Mouse (Mus musculus): Measurements from ENCODE around the gene Negr1. TPM values are rescaled to one million over a fixed set of nuclear protein-coding genes. Genes with fewer than 3 reads are reported as not detected.
"Not testable (repeated sequence)": the region's sequence is repeated elsewhere in the genome, so short reads cannot be mapped to it uniquely, and the experiment has no call there.

Gene Negr1
- polyA plus RNA-seq, 1 experiment from 2014 or later = 8.8 TPM

DNA sequence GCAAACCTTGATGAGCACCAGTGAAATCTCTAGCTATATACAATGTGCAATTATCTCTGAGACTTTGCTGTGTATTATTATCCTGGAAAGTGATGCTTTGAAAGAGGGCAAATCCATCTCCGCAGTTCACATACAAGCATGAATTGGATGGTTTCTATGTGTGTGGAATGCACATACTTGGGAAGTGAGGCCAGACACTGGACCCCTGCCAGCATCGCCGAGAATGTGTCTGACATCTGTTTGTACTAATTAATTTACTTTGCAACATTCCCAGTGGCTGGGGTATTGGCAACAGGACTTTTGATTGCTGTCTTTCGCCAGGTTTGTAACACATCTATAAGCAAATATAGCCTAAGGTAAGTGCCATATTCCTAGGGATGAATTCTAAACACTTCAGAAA, 420.5 kb downstream of the Negr1 start:
- Histone ChIP-seq H3K4me1 (0 out of 2 replicates have a peak, but pooled peaks cover 3% of the 10 kb centered on the region), H3K27ac (no peak overlapping the region), H3K36me3 (no peaks in the 10 kb centered on the region), H3K4me2 (replicated peaks) (no peak overlapping the region), H3K27me3 (replicated peaks) (no peaks in the 10 kb centered on the region), H3K9me3 (no peaks in the 10 kb centered on the region), H3K4me3 (no peak overlapping the region), H3K9ac (no peak overlapping the region)
- WGBS = 49% methylated on average over 4 of the region's 4 CpGs
- ATAC-seq (ENCODE audit: low FRiP score, low read depth) = no peak

DNA sequence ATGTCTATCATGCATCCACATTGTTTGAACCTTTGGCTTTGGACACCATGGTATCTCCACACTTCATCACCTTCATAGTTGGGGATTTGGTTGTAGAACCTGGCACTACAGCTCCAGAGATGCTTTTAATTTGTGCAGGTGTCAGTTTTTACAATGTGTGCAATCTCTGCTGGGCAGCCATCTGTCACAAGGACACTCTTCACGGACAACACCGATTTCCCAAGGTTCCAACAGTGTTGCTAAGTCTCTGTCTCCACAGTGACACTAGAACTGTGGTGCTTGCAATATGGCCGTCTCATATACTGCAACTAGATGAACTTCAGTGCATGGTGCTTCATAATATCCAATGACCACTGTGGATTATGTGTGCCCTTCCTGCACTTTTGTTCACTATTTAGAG, 425.5 kb downstream of the Negr1 start:
- Histone ChIP-seq H3K4me1 (0 out of 2 replicates have a peak, but pooled peaks cover 1% of the 10 kb centered on the region), H3K4me2 (replicated peaks) (no peak overlapping the region), H3K36me3 (no peaks in the 10 kb centered on the region), H3K27ac (no peak overlapping the region), H3K9ac (no peak overlapping the region), H3K27me3 (replicated peaks) (no peaks in the 10 kb centered on the region), H3K4me3 (no peak overlapping the region), H3K9me3 (no peaks in the 10 kb centered on the region)
- no peak for ATAC-seq (ENCODE audit: low FRiP score, low read depth)
- 94% methylated on average over 3 of the region's 3 CpGs for WGBS

DNA sequence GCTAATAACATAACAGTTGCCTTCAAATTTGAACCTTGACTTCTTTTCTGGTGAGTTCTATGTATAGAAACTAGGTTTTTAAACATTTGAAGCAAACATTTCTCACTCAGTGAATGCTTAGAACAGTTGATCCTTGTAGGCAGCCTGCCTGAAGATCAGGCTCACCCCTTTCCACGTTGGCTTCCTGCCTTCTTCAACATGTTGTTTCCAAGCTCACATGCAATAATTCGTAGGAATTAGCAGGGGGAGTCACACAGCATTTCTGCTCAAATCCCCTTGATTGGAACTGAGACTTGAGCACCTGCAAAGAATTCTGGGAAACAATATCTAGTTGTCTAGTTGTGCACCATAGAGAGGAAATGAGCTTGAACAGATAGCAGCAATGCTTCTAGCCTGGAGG, 430.6 kb downstream of the Negr1 start:
- no peak overlapping the region for H3K9ac ChIP-seq
- H3K4me3 ChIP-seq = no peak overlapping the region
- H3K36me3 ChIP-seq = no peaks in the 10 kb centered on the region
- WGBS = 79% methylated on average over 2 of the region's 2 CpGs
- H3K9me3 ChIP-seq = no peaks in the 10 kb centered on the region
- H3K27ac ChIP-seq = no peak overlapping the region
- H3K4me2 ChIP-seq (replicated peaks) = no peak overlapping the region
- no peaks in the 10 kb centered on the region for H3K4me1 ChIP-seq
- H3K27me3 ChIP-seq (replicated peaks) = no peaks in the 10 kb centered on the region
- no peak for ATAC-seq (ENCODE audit: low FRiP score, low read depth)

DNA sequence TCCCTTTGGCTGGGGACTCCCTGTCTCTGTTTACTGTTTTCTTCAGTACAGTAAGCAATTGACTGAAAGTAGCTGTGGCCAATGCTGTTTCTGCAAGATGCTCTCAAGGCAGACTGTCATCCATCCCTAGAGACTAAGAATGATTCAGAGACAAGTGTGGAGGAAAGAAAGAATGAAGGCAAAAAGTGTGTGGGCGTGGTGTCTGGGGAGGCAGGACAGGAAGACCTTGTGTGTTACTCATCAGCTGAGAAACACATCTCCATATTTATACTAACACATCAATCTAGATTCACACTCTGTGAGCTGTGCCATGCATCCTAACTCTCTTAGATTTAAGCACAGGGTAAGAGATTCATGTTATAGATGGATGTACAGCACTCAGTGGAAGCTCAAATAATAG, 431.2 kb downstream of the Negr1 start:
- no peak overlapping the region for H3K4me2 ChIP-seq (replicated peaks)
- H3K9me3 ChIP-seq = no peaks in the 10 kb centered on the region
- no peaks in the 10 kb centered on the region for H3K36me3 ChIP-seq
- H3K27ac ChIP-seq = no peak overlapping the region
- WGBS = 65% methylated on average over 1 of the region's 1 CpGs
- no peak for ATAC-seq (ENCODE audit: low FRiP score, low read depth)
- no peak overlapping the region for H3K4me3 ChIP-seq
- H3K27me3 ChIP-seq (replicated peaks) = no peaks in the 10 kb centered on the region
- no peak overlapping the region for H3K9ac ChIP-seq
- no peaks in the 10 kb centered on the region for H3K4me1 ChIP-seq

DNA sequence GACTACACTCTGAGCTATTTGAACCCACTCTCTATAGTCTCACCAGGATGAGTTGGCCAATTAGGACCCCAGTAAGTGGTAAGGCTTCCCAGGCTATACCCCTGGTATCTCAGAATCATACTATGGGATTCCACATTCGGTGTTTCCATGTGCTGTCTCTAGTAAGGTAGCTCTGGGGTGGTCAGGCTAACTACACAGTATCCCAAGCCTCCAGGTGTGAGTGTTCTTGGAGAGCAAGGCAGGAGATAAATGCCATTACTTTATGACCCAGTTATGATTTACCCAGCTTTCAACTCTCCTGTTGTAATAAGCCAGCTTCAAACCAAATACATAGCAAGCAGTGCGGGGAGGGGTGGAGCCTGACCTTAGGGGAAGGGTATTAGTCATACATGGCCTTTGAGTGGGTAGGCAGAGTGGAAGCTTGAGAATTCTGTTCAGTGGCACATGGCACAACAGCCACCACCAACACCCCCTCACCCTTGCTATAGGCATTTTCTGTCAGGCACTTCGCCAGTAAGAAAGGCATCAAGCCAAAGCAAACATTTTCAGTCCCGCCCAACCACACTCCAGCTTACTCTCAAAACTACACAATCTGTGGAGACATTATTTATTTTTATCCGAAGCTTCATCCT, 437.7 kb downstream of the Negr1 start:
- Histone ChIP-seq H3K4me3 (no peak overlapping the region), H3K36me3 (no peaks in the 10 kb centered on the region), H3K9me3 (no peaks in the 10 kb centered on the region), H3K4me2 (replicated peaks) (no peak overlapping the region), H3K9ac (no peak overlapping the region), H3K4me1 (no peaks in the 10 kb centered on the region), H3K27me3 (replicated peaks) (no peaks in the 10 kb centered on the region), H3K27ac (no peak overlapping the region)
- WGBS = 81% methylated on average over 5 of the region's 5 CpGs
- no peak for ATAC-seq (ENCODE audit: low FRiP score, low read depth)

DNA sequence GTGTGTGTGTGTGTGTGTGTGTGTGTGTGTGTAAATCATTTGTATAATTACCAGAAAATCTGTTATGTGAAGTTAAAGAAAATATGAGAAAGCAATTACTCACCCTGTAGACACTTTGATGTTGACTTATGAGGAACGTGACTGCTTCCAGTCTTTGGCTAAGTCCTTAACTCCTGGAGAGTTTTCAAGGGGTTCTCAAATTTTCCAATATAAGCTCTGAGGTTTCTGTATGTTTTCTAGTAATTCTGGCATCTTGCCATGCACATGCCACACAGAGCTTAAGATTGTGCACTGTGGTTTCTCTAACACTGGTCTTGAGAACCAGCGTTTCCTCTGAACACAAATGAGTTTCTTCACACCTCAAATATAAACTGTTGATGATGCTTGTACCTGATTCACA, 460.0 kb downstream of the Negr1 start:
- H3K4me1 ChIP-seq = no peaks in the 10 kb centered on the region
- H3K4me2 ChIP-seq (replicated peaks) = no peak overlapping the region
- H3K4me3 ChIP-seq = no peak overlapping the region
- H3K27me3 ChIP-seq (replicated peaks) = no peaks in the 10 kb centered on the region
- no peak for ATAC-seq (ENCODE audit: low FRiP score, low read depth)
- H3K9me3 ChIP-seq = no peaks in the 10 kb centered on the region
- H3K36me3 ChIP-seq = no peaks in the 10 kb centered on the region
- H3K9ac ChIP-seq = no peak overlapping the region
- H3K27ac ChIP-seq = no peak overlapping the region
- WGBS = 87% methylated on average over 2 of the region's 2 CpGs

DNA sequence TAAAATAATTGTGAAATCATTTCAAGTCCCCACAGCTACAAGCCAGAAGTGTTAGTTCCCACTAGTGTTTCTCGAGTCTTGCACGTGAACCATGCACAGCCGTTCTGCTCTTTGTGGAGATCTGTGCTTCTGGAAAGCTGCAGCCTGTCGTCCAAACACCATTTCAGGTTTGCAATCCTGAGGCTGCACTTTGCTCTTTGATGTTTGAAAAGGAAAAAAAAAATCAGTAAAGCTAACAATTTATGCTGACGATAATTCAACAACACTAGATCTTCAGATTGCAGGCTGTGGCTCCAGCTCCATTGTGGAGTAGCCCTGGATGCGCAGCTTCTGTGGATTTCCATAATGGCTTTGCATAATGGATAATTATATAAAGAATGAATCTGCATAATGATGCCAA, 463.0 kb downstream of the Negr1 start:
- Histone ChIP-seq H3K27me3 (replicated peaks) (no peaks in the 10 kb centered on the region), H3K4me2 (replicated peaks) (no peak overlapping the region)

DNA sequence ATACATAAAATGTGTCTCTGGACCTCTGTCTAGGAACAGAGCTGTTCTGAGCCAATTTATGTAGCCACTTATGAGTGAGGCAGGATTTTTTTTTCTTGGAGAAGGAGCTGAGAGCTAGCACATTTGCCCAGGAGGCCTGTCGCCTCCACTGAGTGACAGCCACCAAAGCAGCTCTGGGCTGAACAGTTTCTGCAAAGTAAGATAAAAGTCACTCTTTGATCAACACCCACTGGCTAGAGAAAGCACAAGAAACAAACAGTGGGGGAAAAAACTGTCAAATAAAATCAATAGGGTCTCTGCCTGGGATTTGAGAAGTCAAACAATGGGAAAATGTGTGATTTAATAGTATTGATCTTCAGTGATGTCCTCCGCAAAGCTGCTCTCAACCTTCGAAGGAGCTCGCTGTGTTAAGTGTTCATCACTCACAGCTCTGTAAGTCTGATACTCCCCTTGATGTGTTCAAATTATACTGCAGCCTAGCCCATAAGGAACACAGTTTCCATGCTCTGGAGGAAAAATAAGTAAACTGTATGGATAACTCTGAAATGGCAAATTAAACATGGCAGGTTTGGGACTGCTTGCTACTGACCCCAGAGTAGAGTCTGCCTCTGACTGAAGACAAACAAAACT, 470.0 kb downstream of the Negr1 start:
- no peak for ATAC-seq (ENCODE audit: low FRiP score, low read depth)

More for the DNA sequence above, 463.0 kb downstream of the Negr1 start:
- Histone ChIP-seq H3K36me3 (no peaks in the 10 kb centered on the region), H3K4me3 (no peak overlapping the region), H3K27ac (no peak overlapping the region), H3K9me3 (no peaks in the 10 kb centered on the region), H3K9ac (no peak overlapping the region), H3K4me1 (no peaks in the 10 kb centered on the region)
- no peak for ATAC-seq (ENCODE audit: low FRiP score, low read depth)
- WGBS = 83% methylated on average over 6 of the region's 6 CpGs

DNA sequence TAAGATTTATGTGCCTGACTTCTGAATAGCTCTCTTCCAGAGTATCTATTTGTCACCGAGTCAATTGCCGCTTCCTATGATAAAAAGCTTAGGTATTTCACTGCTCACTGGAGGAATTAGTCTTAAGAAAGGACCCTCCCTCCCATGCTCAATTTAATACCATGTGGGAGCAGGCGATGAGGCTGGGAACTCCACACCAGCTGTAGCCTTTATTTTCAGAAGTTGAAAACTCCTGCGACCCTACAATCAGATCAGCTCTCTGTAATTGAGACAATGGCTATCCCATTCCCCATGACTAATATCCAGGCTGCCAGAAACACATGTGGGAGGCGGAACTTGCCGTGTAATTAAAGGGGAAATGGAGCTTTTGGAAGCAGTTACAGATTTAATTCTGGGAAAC, 474.4 kb downstream of the Negr1 start:
- H3K27me3 ChIP-seq (replicated peaks) = no peaks in the 10 kb centered on the region
- 45% methylated on average over 6 of the region's 6 CpGs for WGBS
- no peaks in the 10 kb centered on the region for H3K36me3 ChIP-seq
- no peak overlapping the region for H3K4me2 ChIP-seq (replicated peaks)
- H3K27ac ChIP-seq = no peak overlapping the region
- H3K9me3 ChIP-seq = no peaks in the 10 kb centered on the region
- ATAC-seq (ENCODE audit: low FRiP score, low read depth) = peak; percentile 49; the same call in 1 of the 2 replicates
- H3K4me1 ChIP-seq = no peaks in the 10 kb centered on the region
- H3K4me3 ChIP-seq = no peak overlapping the region
- no peak overlapping the region for H3K9ac ChIP-seq

More for the DNA sequence above, 470.0 kb downstream of the Negr1 start:
- 77% methylated on average over 4 of the region's 4 CpGs for WGBS
- no peak overlapping the region for H3K27ac ChIP-seq
- no peak overlapping the region for H3K4me2 ChIP-seq (replicated peaks)
- no peaks in the 10 kb centered on the region for H3K9me3 ChIP-seq
- H3K9ac ChIP-seq = no peak overlapping the region
- H3K36me3 ChIP-seq = no peaks in the 10 kb centered on the region
- H3K4me3 ChIP-seq = no peak overlapping the region
- no peaks in the 10 kb centered on the region for H3K27me3 ChIP-seq (replicated peaks)
- H3K4me1 ChIP-seq = no peaks in the 10 kb centered on the region

DNA sequence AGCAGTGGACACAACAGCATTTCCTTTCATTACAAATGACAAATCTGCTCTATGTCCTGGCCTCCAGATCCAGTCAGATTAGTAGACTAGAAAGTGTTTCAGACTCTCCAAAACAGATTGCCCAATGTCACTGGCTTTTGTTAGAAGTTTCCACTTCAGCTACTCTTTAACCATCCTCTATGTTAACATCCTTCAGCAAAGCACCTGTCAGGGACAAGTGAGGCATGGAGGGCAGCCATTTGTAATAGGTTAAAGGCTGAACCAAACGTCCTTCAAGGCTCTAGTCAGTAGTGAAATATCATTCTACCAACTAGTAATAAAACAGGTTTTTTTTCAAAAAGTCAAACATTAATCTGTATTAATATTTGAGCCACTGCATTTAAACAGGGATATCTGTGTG, 475.0 kb downstream of the Negr1 start:
- no peak for ATAC-seq (ENCODE audit: low FRiP score, low read depth)
- H3K4me1 ChIP-seq = no peaks in the 10 kb centered on the region
- H3K4me2 ChIP-seq (replicated peaks) = no peak overlapping the region
- no peak overlapping the region for H3K4me3 ChIP-seq
- H3K27ac ChIP-seq = no peak overlapping the region
- H3K9ac ChIP-seq = no peak overlapping the region
- H3K27me3 ChIP-seq (replicated peaks) = no peaks in the 10 kb centered on the region
- WGBS = 59% methylated on average over 1 of the region's 1 CpGs
- H3K36me3 ChIP-seq = no peaks in the 10 kb centered on the region
- H3K9me3 ChIP-seq = no peaks in the 10 kb centered on the region

DNA sequence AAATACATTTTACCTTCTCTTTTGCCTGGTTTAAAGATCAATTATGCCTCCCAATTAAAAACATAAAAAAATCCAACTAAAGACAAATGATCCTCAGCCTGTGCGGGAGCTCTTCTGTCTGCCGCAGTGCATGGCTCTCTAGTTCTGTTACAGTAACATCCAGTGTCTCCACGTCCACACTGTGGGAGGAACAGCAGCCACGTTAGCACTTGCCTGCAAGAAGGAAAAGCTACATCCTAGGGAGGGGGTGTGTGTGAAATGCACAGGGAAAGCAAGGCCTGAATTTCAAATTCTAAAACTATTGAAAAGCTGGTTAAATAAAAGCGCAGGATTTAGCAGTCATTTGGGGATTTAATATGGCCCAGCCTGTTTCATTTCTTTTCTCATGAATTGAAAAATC, 479.0 kb downstream of the Negr1 start:
- Histone ChIP-seq H3K27me3 (replicated peaks) (no peaks in the 10 kb centered on the region), H3K36me3 (no peaks in the 10 kb centered on the region), H3K27ac (no peak overlapping the region), H3K4me2 (replicated peaks) (no peak overlapping the region), H3K4me3 (no peak overlapping the region), H3K9me3 (no peaks in the 10 kb centered on the region), H3K9ac (no peak overlapping the region), H3K4me1 (no peaks in the 10 kb centered on the region)
- WGBS = 63% methylated on average over 5 of the region's 5 CpGs
- ATAC-seq (ENCODE audit: low FRiP score, low read depth) = no peak

DNA sequence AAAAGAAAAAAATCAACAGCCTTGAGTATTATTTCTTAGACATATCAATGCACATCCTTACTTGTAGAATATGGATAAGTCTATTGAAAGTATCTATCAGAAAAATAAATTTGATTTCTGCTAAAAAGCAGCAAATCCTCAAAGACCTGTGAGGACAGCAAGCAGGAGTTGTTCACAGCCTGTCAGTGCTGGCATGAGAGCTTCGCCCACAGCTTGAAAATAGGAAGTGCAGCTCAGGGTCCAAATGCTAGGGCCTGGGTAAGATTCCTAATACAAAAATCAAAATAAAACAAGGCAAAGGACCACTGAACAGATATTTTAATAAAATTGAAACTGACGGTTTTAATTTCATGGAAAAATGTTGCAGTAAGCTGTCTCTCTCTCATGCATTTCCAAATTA, 483.0 kb downstream of the Negr1 start:
- Histone ChIP-seq H3K4me2 (replicated peaks) (no peak overlapping the region), H3K27ac (no peak overlapping the region), H3K9me3 (no peaks in the 10 kb centered on the region), H3K4me3 (no peak overlapping the region), H3K9ac (no peak overlapping the region), H3K4me1 (no peaks in the 10 kb centered on the region), H3K27me3 (replicated peaks) (no peaks in the 10 kb centered on the region), H3K36me3 (no peaks in the 10 kb centered on the region)
- 87% methylated on average over 2 of the region's 2 CpGs for WGBS
- ATAC-seq (ENCODE audit: low FRiP score, low read depth) = no peak

DNA sequence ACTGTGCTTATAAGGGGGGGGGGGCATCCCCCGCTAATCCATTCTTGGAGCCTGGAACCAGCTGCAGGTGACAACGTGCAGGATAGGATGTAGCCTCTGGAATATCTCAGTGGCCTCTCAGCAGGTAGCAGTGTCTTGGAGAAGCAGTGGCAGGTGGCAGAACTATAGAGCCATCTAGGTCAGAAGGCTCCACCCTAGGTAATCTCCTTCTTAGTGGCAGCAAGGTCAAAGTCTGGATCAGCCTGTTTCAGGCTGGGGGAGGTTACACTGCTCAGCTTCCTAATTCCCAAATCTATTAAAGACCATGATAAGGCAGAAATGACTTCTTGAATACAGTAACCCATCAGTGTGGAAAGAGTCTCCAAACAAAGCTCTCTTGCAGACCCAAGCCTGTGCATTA, 502.8 kb downstream of the Negr1 start:
- WGBS = 82% methylated on average over 2 of the region's 2 CpGs
- not testable (repeated sequence) for H3K27ac ChIP-seq; H3K9me3 ChIP-seq; H3K4me1 ChIP-seq; H3K36me3 ChIP-seq; H3K4me2 ChIP-seq (replicated peaks); H3K4me3 ChIP-seq; H3K27me3 ChIP-seq (replicated peaks); ATAC-seq (ENCODE audit: low FRiP score, low read depth); H3K9ac ChIP-seq
